Mouse (Mus musculus) midbrain, embryonic 10.5 days (tissue): Measurements from ENCODE around the gene Marveld1. TPM values are rescaled to one million over a fixed set of nuclear protein-coding genes. Genes with fewer than 3 reads are reported as not detected.

Experiments
- DNase-seq: peaks from one replicate; pipeline ENCODE4 v3.0.0-alpha.2; 2017; ENCODE audit warnings: low spot score
- H3K27ac ChIP-seq: fragments of 300-500 bp; sonication (generic); replicated peaks from 2 replicates; pipeline ENCODE4 v1.5.1; 2016; ENCODE audit warnings: mild to moderate bottlenecking
- H3K27me3 ChIP-seq: fragments of 300-500 bp; sonication (generic); 2 replicates; pipeline ENCODE4 v1.6.1; 2016; ENCODE audit warnings: low read depth, mild to moderate bottlenecking; ENCODE audit not compliant: poor library complexity, severe bottlenecking
- H3K36me3 ChIP-seq: fragments of 300-500 bp; sonication (generic); 2 replicates; pipeline ENCODE4 v1.6.1; 2016; ENCODE audit warnings: mild to moderate bottlenecking, moderate library complexity
- H3K4me1 ChIP-seq: fragments of 300-500 bp; sonication (generic); 2 replicates; pipeline ENCODE4 v1.6.1; 2016
- H3K4me3 ChIP-seq: fragments of 300-500 bp; sonication (generic); 2 replicates; pipeline ENCODE4 v1.5.1; 2016; ENCODE audit warnings: mild to moderate bottlenecking, moderate library complexity
- H3K9me3 ChIP-seq: fragments of 300-500 bp; sonication (generic); replicated peaks from 2 replicates; pipeline ENCODE4 v1.6.1; 2016; ENCODE audit warnings: mild to moderate bottlenecking
- WGBS: fragments of 180-500 bp; shearing (Covaris S2); methylation state at CpG from one replicate; pipeline ENCODE4 v1.1.7; 2016; 5-methylcytosine and 5-hydroxymethylcytosine counted together
- polyA plus RNA-seq: library from polyadenylated mRNA; unstranded; fragments of >200 nt; fragmentation: Nextera tagmentation; extraction: Ambion mirVana; gene quantifications from 2 replicates; pipeline ENCODE4 v1.2.1, GENCODE M21; 2016

Gene Marveld1
- polyA plus RNA-seq, 1 experiment from 2014 or later = 3.6 TPM

DNA sequence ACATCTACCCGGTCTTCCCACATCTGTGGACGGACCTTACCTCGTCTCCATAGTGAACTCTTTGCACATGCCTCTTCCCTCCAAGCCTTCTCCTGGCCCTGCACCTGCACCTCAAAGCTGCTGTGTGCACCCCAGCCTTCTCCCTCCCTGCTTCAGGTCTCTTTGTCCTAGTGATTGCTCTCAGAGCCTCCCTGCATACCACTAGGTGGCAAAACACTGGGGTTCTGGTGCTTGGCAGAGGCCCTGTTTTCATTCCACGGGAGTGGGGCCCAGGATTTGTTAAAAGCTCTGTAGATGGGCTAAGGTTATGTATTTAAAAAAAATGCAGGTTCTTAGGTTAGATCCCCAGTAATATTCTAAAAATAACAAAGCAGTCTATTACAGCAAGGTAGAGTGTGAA is 49.9 kb downstream of the Marveld1 start:
- 74% methylated on average over 4 of the region's 4 CpGs for WGBS
- peaks cover 48% of the 10 kb centered on the region for H3K27me3 ChIP-seq
- H3K9me3 ChIP-seq = no peaks in the 10 kb centered on the region

GRCm38 (mm10) chr19:42198026-42198425 is 50.8 kb downstream of the Marveld1 start:
- Histone ChIP-seq H3K4me3 (no peak overlapping the region), H3K4me1 (peaks cover 12% of the 10 kb centered on the region), H3K36me3 (peaks cover 5% of the 10 kb centered on the region; the same call in 1 of the 2 replicates), H3K27ac (no peak overlapping the region), H3K9me3 (no peaks in the 10 kb centered on the region), H3K27me3 (peaks cover 57% of the 10 kb centered on the region)
- no peak for DNase-seq
- WGBS = 53% methylated on average over 11 of the region's 11 CpGs

More for the DNA sequence above, 49.9 kb downstream of the Marveld1 start:
- Histone ChIP-seq H3K27ac (no peak overlapping the region), H3K36me3 (peaks cover 8% of the 10 kb centered on the region), H3K4me1 (peaks cover 10% of the 10 kb centered on the region), H3K4me3 (no peak overlapping the region)
- no peak for DNase-seq

Other genes with a start within 250 kb of the Marveld1 start
- 924 and 1,153 TPM in 2 replicates for gene Pgam1, start 235.5 kb upstream of the Marveld1 start, polyA plus RNA-seq
- gene Exosc1, start 214.0 kb upstream of the Marveld1 start, polyA plus RNA-seq = 82.1 and 96.4 TPM in 2 replicates
- gene Zdhhc16, start 213.9 kb upstream of the Marveld1 start, polyA plus RNA-seq = 88.4 and 91.6 TPM in 2 replicates
- 34.8 and 39.4 TPM in 2 replicates for gene Mms19, start 166.2 kb upstream of the Marveld1 start, polyA plus RNA-seq
- 9.5 and 10.2 TPM in 2 replicates for gene Ubtd1, start 165.6 kb upstream of the Marveld1 start, polyA plus RNA-seq
- 0.17 and 0.29 TPM in 2 replicates for gene Ankrd2, start 111.4 kb upstream of the Marveld1 start, polyA plus RNA-seq
- 1.1 and 1.8 TPM in 2 replicates for gene Hoga1, start 101.8 kb upstream of the Marveld1 start, polyA plus RNA-seq
- 0.09 TPM in 1 of 2 replicates, not detected in the other for gene 4933411K16Rik, start 95.2 kb upstream of the Marveld1 start, polyA plus RNA-seq
- 51.9 and 70.7 TPM in 2 replicates for gene Morn4, start 61.0 kb upstream of the Marveld1 start, polyA plus RNA-seq
- gene Pi4k2a, start 56.9 kb upstream of the Marveld1 start, polyA plus RNA-seq = 23.3 and 26.7 TPM in 2 replicates
- gene Avpi1, start 18.3 kb upstream of the Marveld1 start, polyA plus RNA-seq = 15.7 and 17.7 TPM in 2 replicates
- 29.4 and 36.4 TPM in 2 replicates for gene Zfyve27, start 16.6 kb downstream of the Marveld1 start, polyA plus RNA-seq
- gene Sfrp5, start 54.9 kb downstream of the Marveld1 start, polyA plus RNA-seq = 0.06 TPM in 2 replicates
- 1.0 and 2.2 TPM in 2 replicates for gene Golga7b, start 100.2 kb downstream of the Marveld1 start, polyA plus RNA-seq